Mouse (Mus musculus) adipose tissue, adult 10 weeks (tissue): ENCODE measurements around the gene Nptn. TPM values are rescaled to one million over a fixed set of nuclear protein-coding genes. Genes with fewer than 3 reads are reported as not detected.

ENCODE experiments used
- polyA plus RNA-seq: library from polyadenylated mRNA; stranded (reverse); fragments of 350-450 nt; fragmentation: Illumina TruSeq; extraction: RNeasy Lipid Tissue Mini Kit (QIAGEN cat#74804); gene quantifications from one replicate; pipeline ENCODE4 v1.2.3, GENCODE M21; 2014; ENCODE audit warnings: low read depth, low replicate concordance

The Nptn gene
- polyA plus RNA-seq, result 216 TPM

DNA sequence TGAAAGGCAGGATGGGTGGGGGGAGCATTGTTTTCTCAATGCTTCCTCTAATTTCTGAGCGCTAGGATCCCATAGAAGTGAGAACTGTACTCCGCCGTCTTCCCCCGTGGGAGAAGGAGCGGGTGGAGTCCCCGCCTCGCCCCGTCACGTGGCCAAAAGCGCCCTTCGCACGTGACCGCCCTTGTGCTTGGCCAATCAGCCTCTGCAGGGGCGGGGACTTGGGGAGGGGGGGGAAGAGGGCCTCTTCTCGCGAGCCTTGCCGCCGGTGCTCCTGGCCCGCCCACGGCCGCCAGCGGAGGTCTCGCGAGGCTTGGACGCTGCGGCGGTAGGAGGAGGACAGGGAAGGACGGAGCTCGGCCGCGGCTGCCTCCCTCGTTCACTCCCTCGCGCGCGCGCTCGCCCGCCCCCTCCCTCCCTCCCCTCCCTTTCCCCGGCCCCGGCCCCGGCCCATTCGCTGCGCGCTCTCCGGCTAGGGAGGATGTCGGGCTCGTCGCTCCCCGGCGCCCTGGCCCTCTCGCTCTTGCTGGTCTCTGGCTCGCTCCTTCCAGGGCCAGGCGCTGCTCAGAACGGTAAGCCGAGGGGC, at the start of gene Nptn:
Gene Nptn (plus strand): TSS at position 283 of the 583 bp plus-strand sequence.

DNA sequence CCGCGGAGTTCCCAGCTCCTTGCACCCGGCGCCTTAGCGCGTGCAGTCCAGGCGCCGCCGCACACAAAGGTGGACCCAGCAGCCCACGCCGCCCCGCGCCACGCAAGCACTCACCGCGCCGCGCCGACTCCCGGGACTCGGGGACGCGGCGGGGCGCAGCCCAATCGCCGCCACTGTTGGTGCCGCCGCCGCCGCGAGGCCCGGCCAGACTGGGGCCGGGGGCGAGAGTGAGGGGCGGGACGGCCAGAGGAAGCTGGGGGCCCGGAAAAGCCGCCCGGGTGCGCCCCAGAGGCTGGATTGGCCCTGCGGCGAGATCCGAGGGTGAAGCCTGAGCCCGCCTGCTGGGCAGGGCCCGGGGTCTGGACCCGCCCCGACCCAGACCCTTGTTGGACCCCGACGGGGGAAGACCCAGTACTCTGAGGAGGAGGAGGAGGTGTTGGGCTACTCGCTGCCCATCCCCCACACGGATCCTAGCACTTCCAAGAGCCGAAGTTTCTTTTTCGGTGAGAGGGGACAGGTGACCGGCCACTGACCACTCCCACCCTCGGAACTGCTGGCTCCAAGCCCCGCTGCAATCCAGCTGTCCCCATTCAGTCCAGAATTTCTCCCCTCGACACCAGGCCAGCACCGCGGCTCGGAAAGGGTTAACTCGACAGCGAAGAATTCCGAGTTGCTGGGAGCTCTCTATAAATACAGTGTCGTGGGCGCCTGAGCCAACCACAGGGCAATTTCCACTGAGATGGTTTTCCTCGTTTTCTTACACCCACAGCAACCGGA, 26.9 kb upstream of the Nptn start, which contains the start of gene Cd276:
Gene Cd276 (minus strand): TSS at position 530 of the 777 bp plus-strand sequence.

Other genes starting within 250 kb of the Nptn start
- gene Tbc1d21, start 211.8 kb upstream of the Nptn start, polyA plus RNA-seq, result 4.5 TPM
- 5.0 TPM for gene Insyn1, start 93.6 kb upstream of the Nptn start, polyA plus RNA-seq
- gene Cd276, start 26.8 kb upstream of the Nptn start, polyA plus RNA-seq, result 4.4 TPM
- gene Rec114, start 161.7 kb downstream of the Nptn start, polyA plus RNA-seq, result 1.5 TPM
- gene Hcn4, start 241.2 kb downstream of the Nptn start, polyA plus RNA-seq, result 4.1 TPM